Mouse (Mus musculus) bone marrow macrophage, adult 2 months (primary cell): ENCODE results near the gene Cask.

Source experiments
- CTCF ChIP-seq: IDR thresholded peaks from 2 replicates; pipeline ENCODE4 v1.5.1; 2012; ENCODE audit warnings: low read depth, mild to moderate bottlenecking, low read length, moderate library complexity
- POLR2A ChIP-seq: IDR thresholded peaks from 2 replicates; pipeline ENCODE4 v1.6.1; 2012; ENCODE audit warnings: mild to moderate bottlenecking, low read depth, low read length, borderline replicate concordance

GRCm38 (mm10) chrX:13658616-13659140 lies 192.5 kb downstream of the Cask start:
- TF ChIP-seq CTCF: no peak
- no peak for TF ChIP-seq POLR2A
